Mouse (Mus musculus) bone marrow, adult 2 months (tissue): ENCODE measurements around the gene Arhgdig.

Experiments used
- CTCF ChIP-seq: fragments of 200-500 bp; IDR thresholded peaks from 2 replicates; pipeline ENCODE4 v1.5.1; 2011; ENCODE audit warnings: low read length, control low read depth; ENCODE audit not compliant: control insufficient read depth, insufficient read depth
- POLR2A ChIP-seq: fragments of 200-500 bp; IDR thresholded peaks from 2 replicates; pipeline ENCODE4 v1.6.1; 2011; ENCODE audit warnings: low read depth, mild to moderate bottlenecking, control low read depth, low read length, borderline replicate concordance; ENCODE audit not compliant: control insufficient read depth

DNA sequence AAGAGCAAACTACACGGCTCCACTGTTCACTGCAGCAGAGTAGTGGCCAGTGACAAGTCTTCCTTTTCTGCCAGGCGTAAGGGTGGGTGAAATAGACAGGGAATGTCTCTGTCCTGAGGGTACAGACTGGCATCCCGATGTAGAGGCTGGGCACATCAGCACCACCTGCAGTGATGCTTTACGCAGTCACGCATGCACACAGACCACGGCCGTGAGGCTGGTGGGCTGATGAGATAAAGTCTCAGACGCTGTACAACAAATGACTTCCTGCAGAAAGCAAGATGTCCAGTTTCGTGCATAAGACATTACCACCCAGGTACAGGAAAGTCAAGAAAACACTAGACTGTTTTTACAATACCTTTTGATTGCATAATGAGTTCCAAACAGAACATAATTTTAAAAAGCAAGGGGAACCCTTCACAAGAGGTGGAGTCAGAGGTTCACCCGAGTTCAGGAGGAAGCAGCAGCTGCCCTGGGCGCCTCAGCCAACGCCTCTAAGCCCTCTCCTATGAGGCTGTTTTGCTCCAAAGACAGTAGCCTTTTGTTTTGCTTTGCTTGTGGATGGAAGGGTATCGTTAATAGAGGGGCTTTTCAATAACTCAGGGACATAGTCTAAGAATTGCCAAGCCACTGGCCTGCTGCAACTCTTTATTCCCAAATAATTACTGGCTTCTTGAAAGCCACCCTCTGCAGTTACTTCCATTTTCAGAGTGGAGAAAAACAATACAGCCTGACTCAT lies 27.7 kb upstream of the Arhgdig start:
- TF ChIP-seq POLR2A: no peak
- TF ChIP-seq CTCF: no peak
